Mouse (Mus musculus) left cerebral cortex, adult 8-10 months (tissue): Measurements from ENCODE around the gene A4gnt. TPM values are rescaled to one million over a fixed set of nuclear protein-coding genes. Genes with fewer than 3 reads are reported as not detected.
"Not testable (repeated sequence)": the region's sequence is repeated elsewhere in the genome, so short reads cannot be mapped to it uniquely, and the experiment has no call there.

Source experiments
- DNase-seq, 2 experiments: peaks; one replicate each; pipeline ENCODE4 v3.0.0; 2022; ENCODE audit warnings: low spot score in 2 of 2
- total RNA-seq, 4 experiments: library from RNA; stranded (reverse); gene quantifications; 2 replicates each; pipeline ENCODE4 v1.2.4; 2022

The A4gnt gene
- under 1 TPM in 3 of 4 experiments, not detected in 1; 0.13 to 0.23 (median 0.18) TPM for total RNA-seq

DNA sequence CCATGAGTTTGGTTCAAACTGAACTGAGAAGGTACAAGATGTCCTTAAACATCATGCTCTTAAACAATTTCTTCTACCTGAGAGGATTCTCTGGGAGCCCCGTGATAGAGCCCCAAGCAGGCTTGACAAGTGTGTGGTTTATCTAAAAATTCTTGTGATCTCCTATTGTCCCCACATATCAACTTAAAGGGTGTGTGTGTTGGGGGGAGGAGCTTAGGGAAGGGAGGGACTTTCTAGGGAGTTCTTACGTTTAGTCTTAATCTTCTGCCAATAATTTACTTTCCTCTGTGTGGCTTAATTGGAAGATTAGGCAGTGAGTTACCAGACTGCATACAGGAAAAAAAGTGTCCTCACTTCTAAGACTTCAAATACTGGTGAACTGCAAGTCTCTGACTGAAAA lies at the start of gene A4gnt:
Gene A4gnt, plus strand, starts transcription at position 301 of the 400 bp plus-strand sequence.
- no peak for DNase-seq

DNA sequence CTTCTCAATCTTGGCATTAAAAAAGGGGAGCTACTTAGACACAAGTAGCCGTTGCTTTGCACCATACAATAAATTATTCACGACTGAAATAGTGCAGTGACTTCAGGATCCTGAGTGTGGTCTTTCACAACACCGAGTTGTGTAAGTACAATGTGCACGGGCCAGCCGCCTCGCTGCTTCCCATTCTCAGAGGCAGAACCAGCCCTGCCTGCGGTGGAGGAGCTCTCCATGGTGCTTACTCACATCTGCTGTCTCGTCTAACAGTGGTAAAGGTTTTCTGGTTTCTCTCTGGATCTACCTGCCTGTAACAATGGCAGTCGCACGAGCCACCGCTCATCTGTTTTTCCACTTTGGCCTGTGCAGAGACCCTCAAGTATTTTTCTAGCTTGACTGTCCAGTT lies 48.6 kb upstream of the A4gnt start:
- no peak for DNase-seq

DNA sequence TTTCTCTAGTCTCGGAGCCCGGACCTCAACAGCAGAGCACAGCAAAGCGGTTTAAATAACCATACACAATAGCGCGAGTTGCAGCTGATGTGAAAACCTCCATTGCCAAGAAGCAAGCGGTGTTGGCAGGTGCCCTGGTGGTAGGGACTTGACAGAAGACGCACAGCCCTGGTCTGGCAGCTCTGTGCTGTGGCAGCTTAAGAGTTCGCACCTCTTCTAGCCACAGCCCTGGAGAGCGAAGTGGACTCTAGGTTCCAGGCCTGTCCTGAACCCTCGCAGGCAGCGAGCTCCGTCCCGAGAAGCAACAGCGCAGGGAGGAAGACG lies 44.3 kb upstream of the A4gnt start:
- no peak for DNase-seq

DNA sequence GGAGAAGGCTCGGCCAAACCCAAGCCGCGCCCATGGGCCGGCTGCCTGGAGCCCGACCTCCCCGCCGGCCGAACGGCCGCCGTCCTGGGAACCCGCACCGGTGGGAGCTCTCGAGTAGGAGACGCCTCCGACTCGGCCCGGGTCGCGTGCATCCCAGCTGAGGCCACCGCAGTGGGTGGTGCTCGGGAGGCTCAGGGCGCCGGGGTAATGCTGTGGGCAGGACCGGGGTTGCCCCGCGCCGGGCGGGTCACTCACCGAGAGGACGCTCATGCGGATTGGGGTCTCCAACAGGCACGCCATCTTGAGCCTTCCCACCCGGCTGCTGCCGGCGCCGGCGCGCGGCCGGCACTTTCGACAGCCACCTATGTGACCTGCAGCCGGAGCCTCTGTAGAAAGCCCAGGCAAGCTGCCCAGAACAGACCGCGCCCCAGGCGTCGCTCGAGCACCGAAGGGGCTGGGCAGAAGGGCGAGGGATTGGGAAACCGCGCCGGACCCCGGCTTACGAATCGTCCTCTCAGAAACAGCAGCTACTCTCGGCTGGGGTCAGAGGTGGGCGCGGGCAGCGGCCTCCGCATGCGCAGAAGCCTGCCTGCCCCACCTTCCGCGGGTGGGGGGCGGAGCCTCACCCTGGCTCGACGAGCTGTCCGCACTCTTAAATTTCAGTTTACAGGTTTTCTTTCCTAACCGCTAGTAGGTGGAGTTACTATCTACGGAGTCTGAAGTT lies 43.8 kb upstream of the A4gnt start, which contains the start of gene Armc8:
Gene Armc8, minus strand, starts transcription at position 553 of the 724 bp plus-strand sequence.
- DNase-seq, result peak; percentile 86 to 87

DNA sequence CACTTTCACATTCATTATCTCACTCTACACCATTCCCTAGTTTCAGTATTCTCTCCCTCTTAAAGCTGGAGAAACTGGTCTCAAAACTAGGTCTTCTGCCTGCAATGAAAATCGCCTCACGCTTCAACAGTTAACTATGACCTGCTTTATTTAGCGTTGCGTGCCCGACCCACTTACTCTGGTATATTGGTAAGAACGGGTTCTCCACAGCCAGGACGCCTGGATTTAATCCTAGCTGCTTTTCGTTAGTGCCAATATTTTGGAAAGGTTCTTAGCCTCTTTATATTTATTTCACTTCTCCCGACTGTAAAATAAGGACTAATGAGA lies 43.3 kb upstream of the A4gnt start:
- DNase-seq, result no peak

DNA sequence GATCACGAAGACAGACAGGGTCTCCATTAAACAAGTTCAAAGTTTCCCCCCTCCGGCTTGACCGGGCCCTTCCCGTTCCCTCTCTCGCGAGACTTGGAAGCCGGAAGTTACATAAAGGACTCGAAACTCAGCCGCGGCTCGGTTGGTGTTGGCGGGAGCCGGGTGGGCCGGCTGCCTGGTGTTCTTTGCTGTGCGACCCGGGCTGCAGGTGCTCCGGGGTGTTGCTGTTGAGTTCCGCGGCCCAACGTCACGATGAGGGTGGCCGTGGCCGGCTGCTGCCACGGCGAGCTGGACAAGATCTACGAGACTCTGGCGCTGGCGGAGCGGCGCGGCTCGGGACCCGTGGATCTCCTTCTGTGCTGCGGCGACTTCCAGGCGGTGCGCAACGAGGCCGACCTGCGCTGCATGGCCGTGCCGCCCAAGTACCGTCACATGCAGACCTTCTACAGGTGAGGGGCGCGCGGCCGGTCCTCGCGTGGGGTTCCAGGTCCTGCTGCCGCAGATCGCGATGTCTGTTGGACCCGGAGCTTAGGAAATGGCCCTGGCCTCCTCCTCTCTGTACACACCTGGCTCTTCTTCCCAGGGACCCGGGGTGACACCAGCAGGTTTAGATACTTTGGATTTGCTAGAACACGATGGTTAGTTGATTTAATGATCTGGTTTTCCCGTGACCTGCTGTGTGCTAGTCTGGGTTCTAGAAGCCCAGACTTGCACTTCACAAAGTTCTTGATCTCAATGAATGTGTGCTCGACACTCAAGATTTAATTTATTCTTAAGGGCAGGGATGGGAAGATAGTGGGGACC lies 36.4 kb upstream of the A4gnt start, which contains the start of gene Dbr1:
Gene Dbr1, plus strand, starts transcription at position 123 of the 804 bp plus-strand sequence.
- DNase-seq, result peak; percentile 80 to 91

DNA sequence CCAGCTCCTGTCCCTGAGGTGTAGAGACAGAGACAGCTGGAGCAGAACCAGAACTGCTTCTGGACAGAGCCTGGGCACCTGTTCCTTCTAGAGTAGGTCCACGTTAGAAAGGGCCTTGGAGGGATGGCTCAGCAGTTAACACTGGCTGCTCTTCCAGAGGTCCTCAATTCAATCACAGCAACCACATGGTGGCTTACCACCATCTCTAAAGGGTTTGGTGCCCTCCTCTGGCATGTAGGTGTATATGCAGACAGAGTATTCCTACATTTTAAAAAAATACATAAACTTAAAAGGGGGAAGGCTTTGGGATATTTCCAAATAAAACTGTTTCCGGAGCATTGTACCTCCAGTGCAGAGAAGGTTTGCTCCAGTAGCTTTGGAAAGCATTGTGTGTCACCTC lies 31.6 kb upstream of the A4gnt start:
- no peak for DNase-seq

DNA sequence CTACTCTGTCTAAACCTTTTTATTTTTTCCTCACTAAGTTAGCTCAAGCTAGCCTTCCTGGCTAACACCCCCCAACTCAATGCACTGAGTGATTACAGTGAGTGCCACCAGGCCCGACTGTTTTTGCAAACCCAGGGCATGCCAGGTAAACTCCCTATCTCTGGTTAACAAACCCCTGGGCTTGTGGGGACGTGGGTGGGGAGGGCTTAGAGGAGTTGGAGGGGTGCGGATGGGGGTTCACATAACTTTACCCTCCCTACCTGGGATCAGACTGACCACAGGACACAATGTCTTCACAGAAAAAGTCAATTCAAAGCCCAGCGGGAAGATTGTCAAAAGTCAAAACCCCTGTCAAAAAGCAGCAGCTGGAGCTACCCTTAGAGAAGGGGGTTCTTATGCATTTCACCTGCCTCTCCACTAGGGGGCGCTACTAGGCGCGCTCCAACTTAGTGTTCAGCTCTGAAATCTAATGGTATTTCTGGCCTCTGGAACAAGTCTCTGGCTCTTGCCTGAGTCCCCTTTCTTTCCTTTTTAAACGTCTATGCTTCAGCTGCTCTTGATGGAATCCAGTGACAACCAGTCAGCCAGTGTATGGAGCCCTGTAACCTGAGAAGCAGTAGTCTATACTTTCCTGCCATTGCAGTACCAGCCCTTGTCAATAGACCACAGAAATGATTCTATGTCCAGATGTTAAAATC lies 24.6 kb upstream of the A4gnt start:
- DNase-seq, result peak in 1 of 2 experiments; percentile 30

DNA sequence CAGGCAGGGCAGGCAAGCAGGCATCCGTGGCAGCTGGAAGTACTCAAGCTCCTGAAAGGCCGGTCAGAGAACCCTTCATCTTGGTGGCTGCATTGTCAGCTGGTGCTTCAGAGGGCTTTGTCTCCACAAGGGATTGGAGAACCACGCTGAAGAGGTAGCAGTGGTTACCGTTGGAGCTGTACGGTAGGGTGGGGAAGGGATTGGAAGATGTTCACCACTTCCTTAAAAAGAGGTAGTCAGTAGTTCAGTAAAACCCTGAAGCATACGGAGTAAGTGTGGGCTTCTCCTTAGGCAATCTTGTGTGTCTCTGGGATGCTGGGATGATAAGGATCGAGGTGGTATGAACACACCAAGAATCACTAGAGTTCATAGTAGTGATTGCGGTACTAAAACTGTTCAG lies 21.2 kb upstream of the A4gnt start:
- no peak for DNase-seq

DNA sequence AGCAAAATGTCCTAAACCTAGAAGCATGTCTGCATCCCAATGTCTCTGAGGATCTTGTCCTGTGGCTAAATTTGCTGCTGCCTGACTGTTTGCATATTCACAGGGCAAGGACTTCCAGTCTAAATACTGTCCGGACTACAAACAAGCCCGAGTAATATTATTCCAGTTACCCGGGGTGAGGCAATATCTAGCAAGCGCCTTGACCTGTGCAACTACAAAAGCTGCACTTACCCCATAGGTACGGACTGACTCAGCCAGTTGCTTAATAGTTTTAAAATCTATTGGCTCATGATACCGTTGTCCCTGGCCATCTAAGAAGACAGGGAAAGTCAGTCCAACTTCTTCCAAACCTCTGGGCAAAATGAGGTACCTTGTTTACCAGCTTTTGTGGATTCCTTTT lies 13.2 kb upstream of the A4gnt start:
- not testable (repeated sequence) for DNase-seq

DNA sequence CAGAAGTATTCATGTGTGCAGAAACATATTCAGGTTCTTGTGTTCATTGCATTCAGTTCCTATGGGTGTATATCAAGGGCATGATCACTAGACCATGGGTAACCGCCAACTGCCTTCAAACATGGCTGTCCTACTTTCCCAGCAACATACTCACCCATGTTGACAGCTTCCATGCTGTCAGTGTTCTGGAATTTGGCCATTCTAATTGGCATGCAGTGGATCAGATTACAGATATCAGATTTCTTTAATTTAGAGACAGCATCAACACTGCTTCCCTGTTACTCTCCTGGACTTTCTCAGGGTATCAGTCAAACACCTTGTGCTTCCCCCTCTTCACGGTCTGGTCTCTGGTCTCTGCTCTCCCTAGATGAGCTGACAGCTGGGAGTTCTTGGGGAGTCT lies 8.7 kb upstream of the A4gnt start:
- no peak for DNase-seq

DNA sequence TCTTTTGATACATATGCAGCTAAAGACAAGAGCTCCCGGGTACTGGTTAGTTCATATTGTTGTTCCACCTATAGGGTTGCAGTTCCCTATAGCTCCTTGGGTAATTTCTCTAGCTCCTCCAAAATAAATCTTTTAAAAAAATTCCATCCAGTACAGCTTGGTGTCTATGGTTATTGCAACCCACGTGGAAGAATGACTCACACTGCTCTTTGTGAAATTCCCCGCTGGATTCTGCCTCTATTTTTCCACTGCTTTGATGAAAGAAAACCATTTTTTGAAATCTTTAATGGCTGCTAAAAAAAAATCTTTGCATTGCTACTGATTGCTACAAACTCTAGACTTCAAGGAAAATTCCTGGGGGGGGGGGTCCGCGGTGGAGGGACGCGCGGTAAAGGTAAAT lies 7.4 kb downstream of the A4gnt start:
- DNase-seq, result no peak

DNA sequence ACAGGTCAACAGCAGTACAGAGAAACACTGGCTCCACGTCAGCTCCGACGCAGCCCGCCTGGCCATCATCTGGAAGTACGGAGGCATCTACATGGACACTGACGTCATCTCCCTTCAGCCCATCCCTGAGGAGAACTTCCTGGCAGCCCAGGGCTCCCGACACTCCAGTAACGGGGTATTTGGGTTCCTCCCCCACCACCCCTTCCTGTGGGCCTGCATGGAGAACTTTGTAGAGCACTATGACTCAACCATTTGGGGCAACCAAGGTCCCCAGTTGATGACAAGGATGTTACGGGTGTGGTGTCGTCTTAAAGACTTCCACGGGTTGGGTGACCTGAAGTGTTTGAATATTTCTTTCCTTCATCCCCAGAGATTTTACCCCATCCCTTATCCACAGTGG lies 7.9 kb downstream of the A4gnt start:
- no peak for DNase-seq

DNA sequence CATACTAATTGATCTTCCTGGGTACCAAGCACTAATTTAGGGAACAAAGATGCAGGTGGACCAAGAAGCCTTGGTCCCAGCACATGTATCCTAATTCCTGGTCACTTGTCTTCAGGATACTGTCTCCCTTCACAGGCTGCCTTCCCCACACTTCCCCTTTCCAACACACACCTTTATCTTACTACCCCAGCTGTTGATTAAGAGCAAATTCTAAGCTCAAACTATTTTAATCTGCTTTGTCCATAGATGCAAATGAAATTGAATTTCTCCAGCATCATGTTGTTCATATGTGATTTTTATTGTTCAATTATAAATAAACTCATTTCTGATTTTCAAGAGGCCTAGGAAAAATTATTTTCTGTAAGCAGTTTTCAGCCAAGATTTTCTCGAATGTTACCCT lies 9.7 kb downstream of the A4gnt start:
- DNase-seq, result no peak

DNA sequence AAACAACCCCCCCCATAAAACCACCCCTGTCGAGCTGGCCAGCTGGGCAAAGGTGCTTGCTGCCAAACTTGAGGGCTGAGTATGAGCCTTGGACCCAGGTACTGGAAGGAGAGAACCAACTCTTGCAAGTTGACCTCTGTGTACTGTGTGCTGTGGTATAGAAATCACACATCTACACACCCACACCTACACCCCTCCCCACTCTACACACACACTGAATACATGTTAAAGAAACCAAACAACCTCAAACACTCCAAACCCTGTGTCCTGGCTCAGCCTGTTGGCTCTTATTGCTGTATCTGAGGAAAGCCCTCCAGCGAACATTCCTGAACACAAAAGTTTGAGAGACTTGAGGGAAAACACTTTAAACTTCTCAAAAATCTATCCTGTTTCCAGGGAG lies 10.7 kb downstream of the A4gnt start:
- no peak for DNase-seq

DNA sequence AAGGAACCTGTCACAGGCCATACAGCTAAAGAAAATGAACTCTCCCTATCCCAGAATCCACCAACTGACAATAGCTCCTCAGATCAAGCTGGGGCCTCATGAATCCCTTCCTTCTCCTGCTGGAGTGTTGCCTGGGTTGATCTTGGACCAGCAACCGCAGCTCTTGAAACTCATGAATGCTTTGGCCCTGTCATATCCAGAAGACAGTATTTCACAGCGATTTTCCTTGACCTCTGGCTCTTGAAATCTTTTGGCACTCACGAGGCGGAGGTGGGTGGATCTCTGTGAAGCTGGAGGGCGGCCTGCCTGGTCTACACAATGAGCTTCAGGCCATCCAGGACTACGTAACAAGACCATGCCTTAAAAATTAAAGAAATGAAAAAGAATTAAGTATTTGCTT lies 11.8 kb downstream of the A4gnt start:
- no peak for DNase-seq

DNA sequence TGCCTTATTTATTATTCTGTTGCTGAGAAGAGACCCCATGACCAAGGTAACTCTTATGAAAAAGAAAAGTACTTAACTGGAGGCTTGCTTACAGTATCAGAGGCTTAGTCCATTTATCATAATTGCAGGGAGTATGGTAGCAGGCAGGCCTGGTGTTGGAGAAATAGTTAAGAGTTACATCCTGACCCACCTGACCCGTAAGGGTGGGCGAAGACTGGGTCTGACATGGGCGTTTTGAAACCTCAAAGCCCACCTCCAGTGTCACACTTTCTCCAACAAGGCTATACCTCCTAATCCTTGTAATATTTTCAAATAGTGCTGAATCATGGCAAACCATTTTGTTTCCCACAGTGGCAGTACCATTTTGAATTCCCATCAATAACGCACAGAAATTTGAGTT lies 16.3 kb downstream of the A4gnt start:
- DNase-seq, result no peak

DNA sequence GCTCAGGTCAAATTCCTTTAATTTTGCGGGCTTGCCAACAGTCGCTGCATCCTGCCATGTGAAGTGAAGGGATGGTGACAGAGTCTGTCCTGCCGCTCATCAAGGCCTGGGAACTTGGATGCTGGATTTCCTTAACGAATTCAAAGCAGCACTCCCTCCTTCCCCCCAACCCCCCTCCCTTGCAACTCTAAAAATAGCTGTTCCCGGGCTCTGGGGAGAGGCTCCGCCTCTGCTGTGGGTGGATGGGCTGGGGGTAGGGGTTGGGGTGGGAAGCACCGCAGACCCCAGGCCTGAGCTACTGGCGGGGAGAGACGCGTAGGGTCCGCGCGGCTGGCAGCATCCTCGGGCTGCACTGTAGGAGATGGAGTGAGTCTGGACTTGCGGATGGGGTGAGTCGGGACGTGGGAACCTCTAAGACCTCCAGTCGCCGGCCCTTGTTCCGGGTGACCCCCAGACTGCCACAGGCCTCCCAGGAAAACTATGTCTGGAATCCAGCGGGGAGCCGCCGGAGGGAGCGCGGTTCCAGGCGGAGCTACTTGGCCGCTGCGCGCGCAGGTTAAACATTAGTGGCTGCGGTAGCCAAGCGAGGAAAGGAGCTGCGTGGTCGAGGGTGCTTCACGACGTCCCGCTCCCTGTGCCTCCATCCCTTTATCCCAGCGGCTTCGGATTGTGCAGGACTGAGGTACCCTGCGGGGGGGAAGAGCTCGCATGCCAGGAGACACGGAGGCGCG lies 17.1 kb downstream of the A4gnt start, which contains the start of gene Dzip1l:
Gene Dzip1l, plus strand, starts transcription at position 216 of the 731 bp plus-strand sequence.
- peak; percentile 71 to 73 for DNase-seq

DNA sequence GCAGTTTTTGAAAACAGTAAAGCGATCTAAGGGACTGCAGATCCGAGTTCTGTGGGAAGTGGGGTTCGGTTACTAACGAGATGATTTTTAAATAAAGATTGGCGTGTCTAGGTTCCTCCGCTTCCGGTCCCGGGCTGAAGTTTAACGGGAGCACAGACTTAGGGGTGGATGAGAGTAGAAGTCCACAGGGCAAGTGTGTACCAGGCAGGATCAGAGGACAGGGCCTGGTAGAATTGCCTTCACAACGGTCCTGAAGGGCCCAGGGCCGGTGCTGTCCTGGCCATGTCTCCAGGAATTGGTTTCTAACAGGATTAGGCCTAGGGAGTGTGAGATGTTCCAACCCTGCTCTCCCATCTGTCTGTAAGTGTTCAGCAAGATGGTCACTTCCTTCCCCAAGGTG lies 17.8 kb downstream of the A4gnt start:
- no peak for DNase-seq

DNA sequence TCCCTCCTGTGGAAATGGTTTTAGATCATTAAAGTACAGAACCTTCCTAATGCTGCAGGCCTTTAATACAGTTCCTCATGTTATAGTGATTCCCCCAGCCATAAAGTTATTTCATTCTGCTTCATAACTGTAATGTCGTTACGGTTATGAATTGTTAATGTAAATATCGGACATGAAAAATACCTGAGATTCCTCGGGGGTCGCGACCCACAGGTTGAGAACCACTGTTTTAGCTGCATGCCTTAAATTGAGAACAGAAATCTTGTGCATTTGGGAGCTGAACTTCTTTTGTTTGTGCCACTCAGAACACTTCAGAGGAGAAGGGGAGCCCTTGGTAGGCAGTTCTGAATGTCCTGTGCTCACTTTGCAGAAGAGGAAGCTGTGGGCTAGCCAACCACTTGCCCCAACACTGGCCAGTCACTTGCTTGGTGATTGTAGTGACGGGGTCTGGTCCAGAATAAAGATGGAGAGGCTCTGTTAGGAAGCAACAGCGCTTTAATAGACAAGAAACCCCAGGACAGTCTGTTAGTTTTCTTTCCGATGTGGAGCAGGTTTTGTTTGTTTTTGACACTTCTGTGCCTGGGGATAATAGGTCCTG lies 18.3 kb downstream of the A4gnt start:
- peak in 1 of 2 experiments; percentile 20 for DNase-seq

DNA sequence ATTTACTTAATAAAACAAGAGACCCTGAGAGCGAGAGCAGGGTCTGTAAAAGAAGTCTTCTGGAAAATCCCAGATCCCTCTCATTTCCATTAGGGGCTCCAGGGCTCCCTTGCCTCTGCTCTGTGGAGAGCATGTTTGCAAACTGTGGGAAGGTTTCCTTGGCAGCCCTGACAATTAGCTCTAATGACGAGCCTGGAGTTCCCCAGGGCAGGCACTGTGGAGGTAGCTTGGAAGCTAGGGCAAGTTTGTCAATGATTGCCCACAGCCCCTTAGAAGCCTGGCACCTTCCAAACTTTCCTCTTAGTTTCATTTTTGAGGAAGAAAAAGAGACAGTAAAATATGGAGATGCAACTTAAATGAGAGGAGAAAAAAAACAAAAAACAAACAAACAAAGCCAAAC lies 19.5 kb downstream of the A4gnt start:
- DNase-seq, result no peak
